Mouse (Mus musculus): ENCODE data around the gene Tns2. TPM values are rescaled to one million over a fixed set of nuclear protein-coding genes. Genes with fewer than 3 reads are reported as not detected.
"Not testable (repeated sequence)": the region's sequence is repeated elsewhere in the genome, so short reads cannot be mapped to it uniquely, and the experiment has no call there.

Tns2 gene
- total RNA-seq, 4 experiments from 2014 or later: 17.3 to 37.7 (median 32.0) TPM

DNA sequence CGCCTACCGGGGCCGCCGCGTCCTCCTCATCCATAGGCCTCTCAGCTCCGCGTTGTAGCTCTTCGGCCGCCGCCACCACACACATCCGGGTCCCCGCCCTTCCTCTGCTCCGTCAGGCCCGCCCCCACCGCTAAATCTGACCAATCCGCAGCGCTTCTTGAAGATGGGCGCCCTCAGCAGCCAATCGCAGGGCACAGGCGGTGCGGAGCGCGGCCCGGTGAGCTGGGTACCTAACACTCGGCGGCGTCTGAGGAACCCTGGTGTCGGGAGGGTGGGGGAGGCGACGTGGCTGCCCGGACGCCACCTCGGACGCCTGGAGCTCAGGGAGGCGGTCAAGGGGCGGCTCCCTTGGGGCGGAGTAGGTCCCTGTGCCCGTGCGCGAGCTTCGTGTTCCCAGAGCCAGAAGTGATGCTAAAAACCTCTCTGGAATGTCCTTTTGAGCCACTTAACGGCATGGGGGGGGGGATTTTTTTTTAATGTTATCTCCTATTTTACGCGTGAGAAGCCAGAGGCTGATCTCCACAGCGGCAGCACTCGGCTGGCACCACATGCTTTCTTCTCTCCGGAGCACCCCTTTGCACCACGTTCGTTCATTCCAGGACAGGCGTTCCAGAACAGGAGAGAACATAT lies 36.0 kb downstream of the Tns2 start, which contains the start of gene Spryd3:
Gene Spryd3 (minus strand): TSS at position 106 of the 630 bp plus-strand sequence.
- peak; percentile 95 for DNase-seq (ENCODE audit: low spot score in 2 of 2)

DNA sequence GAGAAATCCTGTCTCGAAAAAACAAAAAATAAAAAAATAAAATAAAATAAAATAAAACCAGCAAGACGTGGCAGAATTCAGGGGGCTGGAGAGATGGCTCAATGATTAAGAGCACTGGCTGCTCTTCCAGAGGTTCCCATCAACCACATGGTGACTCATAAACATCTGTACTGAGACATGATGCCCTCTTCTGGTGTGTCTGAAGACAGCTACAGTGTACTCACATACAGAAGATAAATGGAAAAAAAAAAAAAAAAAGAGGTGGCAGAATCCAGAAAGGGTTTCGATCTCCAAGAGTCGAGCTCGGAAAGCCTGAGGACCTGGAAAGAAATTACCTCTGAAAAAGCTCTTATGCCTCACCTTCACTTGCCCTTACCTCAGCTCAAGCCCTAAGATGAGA lies 40.9 kb downstream of the Tns2 start:
- DNase-seq (ENCODE audit: low spot score in 2 of 2): no peak

DNA sequence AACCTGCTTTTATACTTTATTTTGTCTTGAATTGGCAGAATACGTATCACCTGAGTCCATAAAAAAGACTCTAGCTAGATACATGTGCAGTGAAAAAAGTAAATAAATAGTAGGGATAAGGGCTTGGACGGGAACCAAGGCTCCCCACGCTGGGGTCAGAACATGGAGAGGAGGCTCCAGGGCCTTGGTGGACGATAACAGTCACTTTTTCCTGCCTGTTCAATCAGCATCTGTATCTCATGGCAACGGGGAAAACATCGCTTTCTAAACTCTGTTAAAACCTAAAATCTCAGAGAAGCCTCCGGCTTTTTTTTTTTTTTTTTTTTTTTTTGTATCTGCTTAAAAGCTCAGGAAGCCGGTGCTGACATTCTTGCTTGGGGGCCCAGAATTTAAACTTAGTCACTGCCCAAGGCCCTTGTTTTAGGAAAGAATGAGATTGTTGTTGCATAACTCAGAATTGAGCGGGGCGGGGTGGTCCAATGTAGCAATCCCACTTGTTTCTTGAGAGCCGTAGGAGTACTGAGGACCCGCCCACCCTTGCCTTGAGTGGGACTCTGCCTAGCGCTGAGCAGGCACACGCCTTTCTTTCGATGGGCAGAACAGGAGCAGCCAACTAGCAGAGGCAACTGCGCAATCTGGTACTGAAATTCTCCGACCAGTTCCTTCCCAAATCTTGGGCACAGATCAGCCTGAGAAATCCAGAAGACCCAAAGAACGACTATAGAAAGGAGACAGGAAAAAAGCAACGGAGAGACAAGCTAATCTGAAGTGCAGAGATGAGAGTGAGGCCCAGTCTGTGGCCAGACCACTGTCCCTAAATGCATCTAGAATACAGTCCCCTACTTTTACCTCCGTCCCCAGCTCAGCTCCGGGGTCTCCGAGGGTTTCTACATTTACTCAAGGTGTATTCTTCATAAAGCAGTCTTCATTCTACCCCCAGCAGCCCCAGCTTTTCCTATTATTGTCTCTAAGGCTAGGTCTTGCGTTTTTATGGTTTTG lies 43.0 kb downstream of the Tns2 start:
- peak; percentile 49 to 68 for DNase-seq (ENCODE audit: low spot score in 2 of 2)

DNA sequence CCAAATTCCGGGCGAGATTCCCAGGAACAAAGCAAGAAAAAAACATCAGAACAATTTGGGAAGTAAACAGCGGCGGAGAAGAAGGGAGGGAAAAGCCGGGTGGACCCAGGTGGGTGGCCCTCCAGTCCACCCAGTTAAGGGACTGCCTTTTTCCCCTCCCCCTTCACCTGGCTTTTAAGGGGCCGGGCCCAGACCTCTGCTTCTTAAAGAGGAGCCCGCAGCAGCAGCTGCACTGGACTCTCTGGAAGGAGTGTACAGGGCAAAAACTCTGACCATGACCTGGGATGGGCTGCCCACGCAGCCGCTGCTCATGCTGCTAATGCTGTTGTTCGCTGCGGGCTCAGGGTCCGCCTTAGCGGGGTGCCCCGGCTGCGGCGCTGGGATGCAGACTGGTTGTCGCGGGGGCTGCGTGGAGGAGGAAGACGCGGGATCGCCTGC lies 44.1 kb downstream of the Tns2 start, which contains the start of gene Igfbp6:
Gene Igfbp6 (plus strand): TSS at position 89 of the 438 bp plus-strand sequence.
- DNase-seq (ENCODE audit: low spot score in 2 of 2): no peak

DNA sequence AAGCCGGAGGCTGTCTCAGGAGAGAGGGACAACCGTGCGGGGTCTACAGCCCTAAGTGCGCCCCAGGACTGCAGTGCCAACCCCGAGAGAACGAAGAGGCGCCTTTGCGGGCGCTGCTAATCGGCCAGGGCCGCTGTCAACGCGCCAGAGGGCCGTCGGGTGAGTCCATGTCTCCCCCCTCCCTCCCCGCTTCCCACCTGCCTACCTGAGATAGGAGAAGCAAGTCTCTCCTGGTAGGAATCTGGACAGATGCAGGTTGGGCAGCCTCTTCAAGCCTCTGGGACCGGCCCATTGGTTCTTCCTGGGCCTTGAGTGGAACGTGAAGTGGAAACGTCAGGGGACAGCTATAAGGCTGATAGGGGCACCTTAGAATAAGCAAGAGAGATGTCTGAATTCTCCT lies 44.5 kb downstream of the Tns2 start:
- DNase-seq (ENCODE audit: low spot score in 2 of 2): no peak

DNA sequence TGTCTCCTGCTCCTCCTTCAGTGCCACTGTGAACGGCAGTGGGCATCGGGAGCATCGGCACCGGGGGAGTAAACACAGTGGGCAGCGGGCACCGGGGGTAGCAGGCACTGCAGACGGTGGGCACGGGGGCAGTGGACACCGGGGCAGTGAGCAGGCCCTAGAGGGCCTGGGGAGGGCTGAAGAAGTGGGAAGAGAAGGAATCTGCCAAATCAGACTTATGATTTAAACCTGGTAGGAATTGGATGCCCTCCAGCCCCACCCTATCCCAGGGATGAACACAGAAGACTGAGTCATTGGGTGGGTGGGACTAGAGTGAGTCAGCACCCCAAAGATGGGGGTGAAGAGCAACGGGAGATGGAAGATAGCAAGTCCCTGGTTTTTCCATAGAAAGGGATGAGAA lies 45.1 kb downstream of the Tns2 start:
- peak; percentile 50 to 55 for DNase-seq (ENCODE audit: low spot score in 2 of 2)

DNA sequence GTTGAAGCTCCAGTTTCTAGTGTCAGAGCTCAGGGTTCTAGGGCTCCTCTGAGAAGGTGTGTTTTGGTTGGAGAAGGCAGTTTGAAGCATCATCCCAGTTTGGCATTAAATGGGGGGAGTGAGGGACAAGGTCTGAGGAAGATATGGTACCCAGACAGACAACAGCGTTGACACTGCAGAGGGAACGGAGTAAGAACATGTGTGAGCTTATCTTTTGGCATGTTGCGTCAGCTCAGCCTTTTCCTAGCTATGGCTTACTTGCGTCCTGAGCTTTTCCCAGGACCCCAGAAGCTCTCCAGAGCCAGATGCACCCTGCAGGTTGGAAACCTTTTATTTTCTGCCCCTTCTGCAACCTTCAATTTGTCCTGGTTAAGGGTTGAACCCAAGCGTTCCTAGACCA lies 45.9 kb downstream of the Tns2 start:
- no peak for DNase-seq (ENCODE audit: low spot score in 2 of 2)

DNA sequence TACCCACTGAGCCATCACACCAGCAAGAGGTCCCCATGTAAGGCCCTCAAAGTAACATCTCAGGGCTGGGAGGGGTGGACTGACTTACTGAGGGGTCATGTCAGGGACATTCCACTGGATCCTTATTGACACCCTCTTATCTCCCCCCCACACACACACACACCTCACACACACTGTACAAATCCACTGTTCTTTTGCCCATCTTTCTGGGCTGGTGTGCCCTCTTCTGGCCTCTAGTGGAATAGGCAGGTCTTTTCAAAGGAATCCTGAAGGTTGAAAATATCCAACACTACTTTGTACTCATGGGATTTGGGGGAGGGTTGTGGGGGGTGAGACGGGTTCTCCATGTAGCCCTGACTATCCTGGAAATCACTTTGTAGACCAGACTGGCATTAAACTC lies 46.7 kb downstream of the Tns2 start:
- DNase-seq (ENCODE audit: low spot score in 2 of 2): no peak

DNA sequence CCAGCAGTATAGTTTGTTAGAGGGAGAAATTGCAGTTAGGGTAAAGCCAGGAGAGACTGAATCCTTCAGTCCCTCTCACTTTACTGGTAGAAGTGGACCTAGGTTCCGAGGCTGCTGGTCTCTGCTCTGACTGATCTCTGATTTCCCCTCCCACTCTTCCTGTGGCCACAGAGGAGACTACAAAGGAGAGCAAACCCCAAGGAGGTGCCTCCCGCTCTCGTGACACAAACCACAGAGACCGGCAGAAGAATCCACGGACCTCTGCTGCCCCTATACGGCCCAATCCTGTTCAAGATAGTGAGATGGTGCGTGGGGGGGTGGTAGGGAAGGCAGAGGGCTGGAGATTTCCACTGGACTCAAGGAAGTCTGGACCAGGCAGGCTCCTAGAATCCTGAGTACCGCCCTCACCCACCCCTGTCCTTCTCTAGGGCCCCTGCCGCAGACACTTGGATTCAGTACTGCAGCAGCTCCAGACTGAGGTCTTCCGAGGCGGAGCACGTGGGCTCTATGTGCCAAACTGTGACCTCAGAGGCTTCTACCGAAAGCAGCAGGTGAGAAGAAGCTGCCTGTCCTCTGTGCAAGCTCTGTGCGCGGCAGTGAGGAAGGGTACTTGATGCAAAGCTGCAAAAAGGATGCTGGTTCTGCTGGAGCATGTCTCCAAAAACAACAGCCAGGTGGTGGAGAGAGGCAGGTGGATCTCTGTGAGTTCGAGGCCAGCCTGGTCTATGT lies 47.6 kb downstream of the Tns2 start:
- DNase-seq (ENCODE audit: low spot score in 2 of 2): no peak

DNA sequence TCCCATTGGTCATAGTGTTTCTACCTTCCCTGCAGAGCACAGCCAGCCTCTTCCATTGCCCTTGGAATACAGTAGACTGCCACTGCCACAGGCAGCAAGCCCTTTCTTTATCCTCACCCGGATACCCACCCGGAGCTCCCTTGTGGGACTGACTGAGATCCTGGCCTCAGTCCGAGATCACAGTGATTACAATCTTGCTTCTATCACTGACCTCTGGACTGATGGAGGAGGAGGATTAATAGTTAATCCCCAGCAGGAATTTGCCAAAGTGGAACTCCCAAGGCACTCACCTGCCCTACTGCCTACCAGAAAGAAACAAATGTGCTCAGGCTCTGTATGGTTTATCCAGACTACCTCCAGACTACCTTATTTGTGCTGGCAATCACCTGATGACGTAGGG lies 49.3 kb downstream of the Tns2 start:
- DNase-seq (ENCODE audit: low spot score in 2 of 2): no peak

DNA sequence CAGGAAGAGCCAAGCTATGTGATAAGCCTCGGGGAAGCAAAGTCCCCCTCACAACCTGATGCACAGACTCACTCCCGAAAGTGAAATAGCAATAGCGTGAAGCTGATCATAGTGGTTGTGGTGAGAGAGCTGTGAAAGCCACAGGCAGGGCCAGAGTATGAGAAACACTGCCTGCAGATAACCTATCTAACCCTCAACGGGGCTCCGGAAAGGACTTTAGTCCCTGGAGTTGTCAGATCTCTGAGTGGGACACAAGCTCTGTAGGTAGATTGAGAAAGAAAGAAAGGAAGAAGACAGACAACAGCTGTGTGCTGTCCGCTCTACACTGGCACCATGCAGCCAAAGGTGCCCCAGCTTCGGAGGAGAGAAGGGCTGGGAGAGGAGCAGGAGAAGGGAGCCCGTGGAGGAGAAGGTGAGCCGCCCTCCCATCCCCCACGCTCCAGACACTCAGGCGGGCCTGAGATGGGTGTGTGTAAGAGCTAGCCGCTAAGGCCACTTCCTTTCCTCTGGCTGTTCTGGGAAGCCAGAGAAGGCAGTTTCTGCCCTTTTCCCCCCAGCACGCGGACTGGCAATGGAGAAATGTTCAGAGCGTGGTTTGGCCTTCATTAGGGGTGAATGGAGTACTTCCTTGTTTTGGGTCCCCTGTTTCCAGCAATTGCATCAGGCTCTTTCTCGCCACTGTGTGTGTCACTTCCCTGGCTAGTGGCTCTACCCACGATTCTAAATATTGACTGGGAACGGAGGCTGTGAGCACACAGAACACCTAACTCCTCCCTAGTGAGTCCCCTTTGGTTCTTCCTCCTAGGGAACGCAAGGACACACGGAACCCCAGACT lies 50.3 kb downstream of the Tns2 start, which contains the start of gene Soat2:
Gene Soat2 (plus strand): TSS at position 226 of the 835 bp plus-strand sequence.
- DNase-seq (ENCODE audit: low spot score in 2 of 2): no peak

DNA sequence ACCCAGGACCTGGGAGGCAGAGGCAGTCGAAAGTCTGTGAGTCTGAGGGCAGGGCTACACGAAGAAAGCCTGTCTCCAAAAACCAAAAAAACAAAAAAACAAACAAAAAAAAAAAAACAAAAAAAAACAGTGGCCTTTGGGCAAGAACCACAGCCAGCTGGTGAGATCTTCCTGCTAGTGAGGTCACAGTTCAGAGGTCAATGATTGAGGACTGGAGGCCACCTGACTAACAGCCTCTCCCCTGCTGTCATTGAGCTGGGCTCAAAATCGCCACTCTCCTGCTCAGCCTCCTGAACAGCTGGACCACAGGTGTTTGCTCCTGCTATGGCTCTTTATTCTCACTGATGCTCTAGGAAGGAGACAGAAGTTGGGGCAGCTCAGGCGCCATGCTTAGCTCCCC lies 52.4 kb downstream of the Tns2 start:
- DNase-seq (ENCODE audit: low spot score in 2 of 2): no peak

DNA sequence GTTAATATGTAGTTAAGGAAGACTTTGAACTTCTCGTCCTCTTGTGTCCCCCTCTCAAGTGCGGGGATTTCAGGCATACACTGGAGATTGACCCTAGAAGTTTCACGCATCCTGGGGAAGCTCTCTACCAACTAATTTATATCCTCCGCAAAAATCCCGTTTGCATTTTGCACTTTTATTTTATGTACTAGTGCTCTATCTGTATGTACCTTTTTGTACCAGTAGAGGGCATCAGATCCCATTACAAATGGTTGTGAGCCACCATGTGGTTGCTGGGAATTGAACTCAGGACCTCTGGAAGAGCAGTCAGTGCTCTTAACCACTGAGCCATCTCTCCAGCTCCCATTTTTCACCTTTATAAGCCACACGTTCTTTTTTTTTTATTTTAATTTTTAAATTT lies 54.8 kb downstream of the Tns2 start:
- not testable (repeated sequence) for DNase-seq (ENCODE audit: low spot score in 2 of 2)

DNA sequence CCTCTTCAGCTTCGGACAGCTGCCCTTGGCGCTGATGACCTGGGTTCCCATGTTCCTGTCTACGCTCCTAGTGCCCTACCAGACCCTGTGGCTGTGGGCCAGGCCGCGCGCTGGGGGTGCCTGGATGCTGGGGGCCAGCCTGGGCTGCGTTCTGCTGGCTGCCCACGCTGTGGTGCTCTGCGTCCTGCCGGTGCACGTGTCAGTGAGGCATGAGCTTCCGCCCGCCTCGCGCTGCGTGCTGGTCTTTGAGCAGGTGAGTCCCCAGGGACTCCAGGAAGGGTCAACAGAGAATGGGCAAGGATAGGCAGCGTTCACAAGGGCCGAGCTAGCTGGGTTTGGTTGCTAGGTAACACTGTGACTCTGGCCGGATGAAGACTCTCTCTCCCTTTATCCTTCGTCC lies 56.6 kb downstream of the Tns2 start:
- no peak for DNase-seq (ENCODE audit: low spot score in 2 of 2)

DNA sequence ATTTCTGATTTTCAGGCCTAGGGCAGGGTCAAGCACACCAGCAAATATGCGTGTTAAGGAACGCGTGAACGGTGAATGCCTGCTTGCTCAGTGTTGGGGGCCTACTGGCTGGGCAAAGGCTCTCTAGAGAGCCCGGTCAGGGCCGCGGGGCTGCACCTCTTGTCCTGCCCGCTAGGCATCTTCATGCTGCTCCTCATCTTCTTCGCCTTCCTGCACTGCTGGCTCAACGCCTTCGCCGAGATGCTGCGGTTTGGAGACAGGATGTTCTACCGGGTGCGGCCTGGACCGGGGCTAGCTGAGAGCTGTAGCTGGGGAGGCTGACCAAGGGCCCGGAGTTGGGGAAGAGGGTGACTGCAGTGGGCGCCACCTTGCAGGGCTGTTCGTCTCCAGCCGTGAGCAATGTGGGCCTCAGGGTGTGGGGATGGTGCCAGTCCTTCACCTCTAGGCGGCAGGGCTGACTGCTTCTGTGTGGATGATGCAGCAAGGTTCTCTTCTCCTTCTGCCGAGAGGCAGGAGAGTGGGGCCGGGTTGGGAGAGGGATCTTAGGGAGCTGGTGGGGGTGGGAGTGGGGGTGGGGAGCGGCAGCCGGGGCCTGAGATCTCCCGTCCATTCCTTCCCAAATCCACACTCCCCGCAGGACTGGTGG lies 60.3 kb downstream of the Tns2 start:
- DNase-seq (ENCODE audit: low spot score in 2 of 2): no peak

DNA sequence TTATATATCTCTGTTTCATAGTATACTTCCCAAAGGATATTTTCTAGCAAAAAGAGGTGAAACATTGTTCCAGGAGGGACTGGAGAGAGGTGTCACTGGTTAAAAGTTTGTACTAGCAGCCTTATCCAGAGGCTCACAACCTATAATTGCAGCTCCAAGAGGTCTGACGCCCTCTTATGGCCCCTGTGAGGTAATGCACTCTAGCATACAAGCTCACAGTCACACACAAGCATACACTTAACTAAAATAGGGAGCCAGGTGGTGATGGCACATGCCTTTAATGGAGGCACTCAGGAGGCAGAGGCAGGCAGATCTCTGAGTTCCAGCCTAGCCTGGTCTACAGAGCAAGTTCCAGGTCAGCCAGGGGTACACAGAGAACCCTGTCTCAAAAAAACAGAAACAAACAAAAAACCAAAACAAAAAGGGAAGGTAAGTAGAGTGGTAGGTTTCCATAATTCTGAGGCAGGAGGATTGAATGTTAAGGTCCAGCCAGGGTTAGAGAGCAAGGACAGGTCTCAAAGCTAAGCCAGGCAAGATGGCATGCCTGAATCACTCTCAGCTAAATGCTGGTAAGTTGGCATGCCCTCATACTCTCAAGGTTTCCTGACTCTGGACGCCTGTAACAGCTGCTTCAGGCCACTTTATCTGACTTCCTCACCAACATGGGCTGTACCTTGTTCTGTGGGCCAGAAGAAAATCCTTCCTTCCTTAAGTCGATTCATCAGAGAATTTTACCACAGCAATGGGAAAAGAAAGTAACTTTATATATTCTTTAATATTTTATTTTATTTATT lies 63.9 kb downstream of the Tns2 start:
- DNase-seq (ENCODE audit: low spot score in 2 of 2): no peak

DNA sequence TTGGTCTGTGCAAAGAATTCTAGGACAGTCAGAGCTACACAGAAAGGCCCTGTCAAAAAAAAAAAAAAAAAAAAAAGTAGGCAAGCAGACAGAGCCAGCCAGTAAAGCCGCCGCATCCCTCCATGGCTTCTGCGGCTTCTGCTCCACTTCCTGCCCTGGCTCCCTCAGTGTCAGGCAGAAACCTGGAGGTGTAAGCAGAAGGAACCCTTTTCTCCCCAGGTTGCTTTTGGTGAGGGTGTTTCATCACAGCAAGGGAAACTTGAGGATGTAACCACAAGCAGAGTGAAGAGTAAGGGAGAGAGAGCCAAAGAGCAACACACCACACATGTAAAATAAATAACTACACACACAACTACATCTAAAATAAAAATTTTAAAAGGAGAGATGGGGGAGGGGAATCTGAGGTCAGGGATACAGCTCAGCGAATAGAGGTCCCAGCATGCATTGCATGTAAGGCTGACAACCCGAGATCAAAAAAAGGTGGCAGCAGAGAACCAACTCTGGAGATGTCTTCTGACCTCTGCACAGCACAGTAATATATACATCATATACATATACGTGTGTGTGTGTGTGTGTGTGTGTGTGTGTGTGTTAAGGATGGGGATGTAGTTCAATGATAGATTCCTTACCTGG lies 65.4 kb downstream of the Tns2 start:
- no peak for DNase-seq (ENCODE audit: low spot score in 2 of 2)
